Mouse (Mus musculus) left cerebral cortex, adult 2 months (tissue): ENCODE measurements at regions not wholly inside any gene's neighbourhood (a gene's known extent, or its start where the extent isn't known, plus 50 kb on each side); places are given as distances from the start of the nearest gene placed in this dataset.

ENCODE experiments used
- DNase-seq, 2 experiments: peaks; one replicate each; pipeline ENCODE4 v3.0.0; 2021 to 2022; ENCODE audit warnings: low spot score in 2 of 2, mixed read lengths in 1 of 2; ENCODE audit errors: extremely low spot score in 1 of 2
- H3K27ac ChIP-seq: fragments of 200-600 bp; 2 replicates; pipeline ENCODE4 v1.8.1; 2022
- H3K4me3 ChIP-seq: fragments of 200-600 bp; 2 replicates; pipeline ENCODE4 v1.8.1; 2022
- CTCF ChIP-seq: fragments of 200-600 bp; IDR thresholded peaks from 2 replicates; pipeline ENCODE4 v1.8.1; 2022; ENCODE audit warnings: antibody characterized with exemption, mild to moderate bottlenecking, moderate library complexity
- intact Hi-C: fragments of 180-260 bp; cut with DNase I; formaldehyde crosslinking; loops from one replicate; pipeline ENCODE4 v1.15.1; 2025

- no peak for TF ChIP-seq CTCF
- intact Hi-C loops, result no loop called here
- no peak for DNase-seq
- Histone ChIP-seq H3K27ac (no peak overlapping the region), H3K4me3 (no peak overlapping the region)
Observed at GRCm38 (mm10) chr8:95973571-95973970, 85.2 kb upstream of the Got2 start.

- H3K4me3 ChIP-seq, result no peak overlapping the region
- intact Hi-C loops, result loop anchor here (5.0 kb wide), 1 partner anchor 348 kb away; no protein-coding TSS in a partner anchor
- DNase-seq, result no peak
- no peak for TF ChIP-seq CTCF
- no peak overlapping the region for H3K27ac ChIP-seq
Observed at GRCm38 (mm10) chr8:95968828-95969227, 80.5 kb upstream of the Got2 start.

GRCm38 (mm10) chr8:95966430-95966829 is 78.1 kb upstream of the Got2 start:
- intact Hi-C loops, result loop anchor here (5.0 kb wide), 1 partner anchor 351 kb away; no protein-coding TSS in a partner anchor
- no peak for DNase-seq
- no peak for TF ChIP-seq CTCF
- Histone ChIP-seq H3K27ac (no peak overlapping the region), H3K4me3 (no peak overlapping the region)

- TF ChIP-seq CTCF, result no peak
- DNase-seq, result no peak
- Histone ChIP-seq H3K27ac (no peak overlapping the region), H3K4me3 (peak overlapping the region; percentile 24; the same call in 1 of the 2 replicates)
- intact Hi-C loops, result no loop called here
Observed at GRCm38 (mm10) chr8:95952257-95952656, 63.9 kb upstream of the Got2 start.

GRCm38 (mm10) chr8:95951794-95952193 is 63.4 kb upstream of the Got2 start:
- peak; percentile 72 to 81 for DNase-seq
- no peak overlapping the region for H3K27ac ChIP-seq
- H3K4me3 ChIP-seq, result peak overlapping the region; percentile 46
- peak; percentile 83 for TF ChIP-seq CTCF
- intact Hi-C loops, result no loop called here
